Mouse (Mus musculus) intestine, embryonic 14.5 days (tissue): ENCODE results near the gene 1600002K03Rik. TPM values are rescaled to one million over a fixed set of nuclear protein-coding genes. Genes with fewer than 3 reads are reported as not detected.
"Not testable (repeated sequence)": the region's sequence is repeated elsewhere in the genome, so short reads cannot be mapped to it uniquely, and the experiment has no call there.

Experiments
- ATAC-seq: fragments of 200-750 bp; cut with Nextera tagmentation; replicated peaks from 2 replicates; pipeline ENCODE4 v1.8.0; 2017; ENCODE audit warnings: low read depth, moderate number of reproducible peaks, moderate TSS enrichment, moderate library complexity; ENCODE audit not compliant: low FRiP score, low TSS enrichment
- DNase-seq: peaks from one replicate; pipeline ENCODE4 v3.0.0-alpha.2; 2018; ENCODE audit warnings: low spot score
- H3K27ac ChIP-seq: fragments of 300-500 bp; sonication (generic); 2 replicates; pipeline ENCODE4 v1.5.1; 2014; ENCODE audit warnings: low read depth, mild to moderate bottlenecking, control low read depth
- H3K27me3 ChIP-seq: fragments of 300-500 bp; sonication (generic); replicated peaks from 2 replicates; pipeline ENCODE4 v1.6.1; 2014; ENCODE audit warnings: low read length, control low read depth; ENCODE audit not compliant: control insufficient read depth, insufficient read depth
- H3K36me3 ChIP-seq: fragments of 300-500 bp; sonication (generic); 2 replicates; pipeline ENCODE4 v1.6.1; 2014; ENCODE audit warnings: low read length, control low read depth; ENCODE audit not compliant: control insufficient read depth, insufficient read depth
- H3K4me1 ChIP-seq: fragments of 300-500 bp; sonication (generic); replicated peaks from 2 replicates; pipeline ENCODE4 v1.6.1; 2014; ENCODE audit warnings: low read length, control low read depth, mixed read lengths; ENCODE audit not compliant: control insufficient read depth, insufficient read depth
- H3K4me2 ChIP-seq: fragments of 300-500 bp; sonication (generic); 2 replicates; pipeline ENCODE4 v1.6.1; 2014; ENCODE audit warnings: low read length
- H3K4me3 ChIP-seq: fragments of 300-500 bp; sonication (generic); 2 replicates; pipeline ENCODE4 v1.5.1; 2014; ENCODE audit warnings: low read depth, low read length, control low read depth, mixed read lengths
- H3K9ac ChIP-seq: fragments of 300-500 bp; sonication (generic); 2 replicates; pipeline ENCODE4 v1.6.1; 2014; ENCODE audit warnings: mild to moderate bottlenecking, low read length
- H3K9me3 ChIP-seq: fragments of 300-500 bp; sonication (generic); 2 replicates; pipeline ENCODE4 v1.6.1; 2016; ENCODE audit warnings: low read length, control low read depth; ENCODE audit not compliant: control insufficient read depth
- WGBS: fragments of 180-500 bp; shearing (Covaris S2); extraction: QIAGEN DNeasy Blood & Tissue Kit; methylation state at CpG from one replicate; pipeline ENCODE4 v1.1.7; 2014; 5-methylcytosine and 5-hydroxymethylcytosine counted together
- polyA plus RNA-seq: library from polyadenylated mRNA; unstranded; fragments of >200 nt; fragmentation: Nextera tagmentation; extraction: Ambion mirVana; gene quantifications from 2 replicates; pipeline ENCODE4 v1.2.1, GENCODE M21; 2014

1600002K03Rik gene
- polyA plus RNA-seq, 1 experiment from 2014 or later: 16.7 TPM

GRCm38 (mm10) chr10:80165392-80166128 is 7.2 kb upstream of the 1600002K03Rik start, which contains the start of gene Cirbp:
Gene Cirbp (plus strand): TSS chr10:80165985.
- ATAC-seq (no peak), DNase-seq (peak; percentile 72)
- no peak within 1 kb of the TSS for H3K9ac ChIP-seq
- no peaks in the 10 kb centered on the region for H3K9me3 ChIP-seq
- H3K36me3 ChIP-seq: peaks cover 8% of the 10 kb centered on the region
- no peaks in the 10 kb centered on the region for H3K27me3 ChIP-seq
- peaks cover 69% of the 10 kb centered on the region for H3K4me1 ChIP-seq
- peak within 1 kb of the TSS; percentile 37 for H3K4me3 ChIP-seq
- WGBS: 14% methylated on average over 20 of the region's 20 CpGs
- H3K4me2 ChIP-seq: peak within 1 kb of the TSS; percentile 96
- peak within 1 kb of the TSS; percentile 98 for H3K27ac ChIP-seq

GRCm38 (mm10) chr10:80166136-80166535 is 6.6 kb upstream of the 1600002K03Rik start:
- not testable (repeated sequence) for H3K9ac ChIP-seq, H3K9me3 ChIP-seq, H3K4me3 ChIP-seq, DNase-seq, H3K27me3 ChIP-seq, ATAC-seq
- peak overlapping the region; percentile 35; the same call in 1 of the 2 replicates for H3K27ac ChIP-seq
- peak overlapping the region; percentile 96 for H3K4me2 ChIP-seq
- 80% methylated on average over 4 of the region's 4 CpGs for WGBS
- H3K36me3 ChIP-seq: peaks cover 14% of the 10 kb centered on the region
- H3K4me1 ChIP-seq: peaks cover 63% of the 10 kb centered on the region

- DNase-seq (peak; percentile 100), ATAC-seq (peak; percentile 89)
- Histone ChIP-seq H3K4me2 (peak overlapping the region; percentile 94), H3K27me3 (no peaks in the 10 kb centered on the region), H3K36me3 (peaks cover 27% of the 10 kb centered on the region), H3K27ac (peak overlapping the region; percentile 98), H3K9ac (peak overlapping the region; percentile 96), H3K4me3 (peak overlapping the region; percentile 67), H3K4me1 (peaks cover 56% of the 10 kb centered on the region), H3K9me3 (no peaks in the 10 kb centered on the region)
- 0% methylated on average over 55 of the region's 55 CpGs for WGBS
These were observed 5.2 kb upstream of the 1600002K03Rik start for GRCm38 (mm10) chr10:80167460-80168037.

DNA sequence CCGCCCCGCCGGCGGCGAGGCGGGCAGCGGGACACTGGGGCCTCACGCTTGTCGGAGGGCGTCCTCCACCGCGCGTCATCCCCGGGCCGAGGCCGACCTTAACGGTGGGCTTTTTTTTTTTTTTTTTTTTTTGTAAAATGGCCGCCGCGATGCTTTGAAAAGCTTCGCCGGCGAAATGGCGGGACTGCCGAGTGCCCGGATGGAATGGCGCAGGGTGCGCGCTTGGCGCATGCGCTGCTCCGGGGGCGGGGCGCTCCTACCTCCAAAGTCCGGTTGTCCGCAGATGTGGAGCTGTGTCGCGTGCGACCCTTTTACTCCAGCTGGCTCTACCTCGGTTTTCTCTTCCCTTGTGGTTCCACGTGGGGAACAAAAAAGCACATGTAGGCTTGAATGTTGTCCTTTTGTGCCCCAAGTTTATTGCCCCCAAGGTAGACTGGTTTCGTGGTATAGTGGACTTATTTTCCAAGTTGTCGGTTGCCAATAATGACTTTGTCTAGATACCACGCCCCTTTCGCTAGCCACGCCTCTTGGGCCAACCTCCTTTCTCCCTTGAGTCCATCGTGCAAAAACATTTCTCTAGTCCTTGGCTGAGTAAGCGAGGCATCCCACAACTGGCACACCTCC is 4.6 kb upstream of the 1600002K03Rik start:
- H3K36me3 ChIP-seq: peaks cover 27% of the 10 kb centered on the region
- no peaks in the 10 kb centered on the region for H3K9me3 ChIP-seq
- H3K27me3 ChIP-seq: no peaks in the 10 kb centered on the region
- ATAC-seq: peak; percentile 58
- under 1% methylated on average over 47 of the region's 48 CpGs for WGBS
- H3K4me1 ChIP-seq: peaks cover 50% of the 10 kb centered on the region
- H3K4me2 ChIP-seq: peak overlapping the region; percentile 94
- H3K4me3 ChIP-seq: peak overlapping the region; percentile 67
- H3K27ac ChIP-seq: peak overlapping the region; percentile 98
- peak overlapping the region; percentile 96 for H3K9ac ChIP-seq
- peak; percentile 95 for DNase-seq

GRCm38 (mm10) chr10:80169070-80169469 is 3.7 kb upstream of the 1600002K03Rik start:
- peak overlapping the region; percentile 96 for H3K9ac ChIP-seq
- peaks cover 45% of the 10 kb centered on the region for H3K4me1 ChIP-seq
- H3K9me3 ChIP-seq: no peaks in the 10 kb centered on the region
- no peaks in the 10 kb centered on the region for H3K27me3 ChIP-seq
- 62% methylated on average over 1 of the region's 1 CpGs for WGBS
- peak overlapping the region; percentile 67 for H3K4me3 ChIP-seq
- no peak for ATAC-seq
- peak overlapping the region; percentile 94 for H3K4me2 ChIP-seq
- peaks cover 27% of the 10 kb centered on the region for H3K36me3 ChIP-seq
- DNase-seq: no peak
- no peak overlapping the region for H3K27ac ChIP-seq

DNA sequence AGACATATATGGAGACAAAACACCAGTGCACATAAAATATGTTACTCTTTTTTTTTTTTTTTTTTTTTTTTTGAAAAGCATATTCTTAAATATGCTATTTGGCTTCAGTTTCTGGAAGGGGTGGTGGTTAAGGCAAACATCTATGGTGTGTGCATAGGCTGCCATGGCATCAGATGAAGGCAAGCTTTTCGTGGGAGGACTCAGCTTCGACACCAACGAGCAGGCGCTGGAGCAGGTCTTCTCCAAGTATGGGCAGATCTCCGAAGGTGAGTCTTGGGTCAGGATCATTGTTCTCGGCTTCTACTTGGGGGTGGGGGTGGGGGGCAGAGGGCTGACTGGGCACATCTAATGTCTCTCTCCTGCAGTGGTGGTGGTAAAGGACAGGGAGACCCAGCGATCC is 3.1 kb upstream of the 1600002K03Rik start:
- DNase-seq: no peak
- Histone ChIP-seq H3K4me2 (no peak overlapping the region), H3K27me3 (no peaks in the 10 kb centered on the region), H3K4me1 (peaks cover 39% of the 10 kb centered on the region), H3K9ac (no peak overlapping the region), H3K27ac (no peak overlapping the region), H3K36me3 (peaks cover 27% of the 10 kb centered on the region), H3K4me3 (no peak overlapping the region), H3K9me3 (no peaks in the 10 kb centered on the region)
- no peak for ATAC-seq
- WGBS: 88% methylated on average over 7 of the region's 7 CpGs

DNA sequence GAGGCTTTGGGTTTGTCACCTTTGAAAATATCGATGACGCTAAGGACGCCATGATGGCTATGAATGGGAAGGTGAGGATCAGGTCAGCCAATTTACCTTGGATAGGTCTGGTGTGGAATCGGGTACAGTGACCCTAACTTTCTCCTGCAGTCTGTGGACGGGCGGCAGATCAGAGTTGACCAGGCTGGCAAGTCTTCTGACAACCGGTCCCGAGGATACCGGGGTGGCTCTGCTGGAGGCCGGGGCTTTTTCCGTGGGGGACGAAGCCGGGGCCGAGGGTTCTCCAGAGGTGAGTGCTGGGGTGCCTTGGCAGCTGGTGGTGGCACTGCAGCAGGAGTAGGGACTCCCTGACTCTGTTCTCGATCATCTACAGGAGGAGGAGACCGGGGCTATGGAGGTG is 2.7 kb upstream of the 1600002K03Rik start:
- no peaks in the 10 kb centered on the region for H3K9me3 ChIP-seq
- ATAC-seq (no peak), DNase-seq (no peak)
- H3K4me2 ChIP-seq: no peak overlapping the region
- H3K4me3 ChIP-seq: no peak overlapping the region
- H3K36me3 ChIP-seq: peaks cover 27% of the 10 kb centered on the region
- H3K4me1 ChIP-seq: peaks cover 37% of the 10 kb centered on the region
- 94% methylated on average over 16 of the region's 16 CpGs for WGBS
- no peaks in the 10 kb centered on the region for H3K27me3 ChIP-seq
- H3K27ac ChIP-seq: no peak overlapping the region
- H3K9ac ChIP-seq: no peak overlapping the region

DNA sequence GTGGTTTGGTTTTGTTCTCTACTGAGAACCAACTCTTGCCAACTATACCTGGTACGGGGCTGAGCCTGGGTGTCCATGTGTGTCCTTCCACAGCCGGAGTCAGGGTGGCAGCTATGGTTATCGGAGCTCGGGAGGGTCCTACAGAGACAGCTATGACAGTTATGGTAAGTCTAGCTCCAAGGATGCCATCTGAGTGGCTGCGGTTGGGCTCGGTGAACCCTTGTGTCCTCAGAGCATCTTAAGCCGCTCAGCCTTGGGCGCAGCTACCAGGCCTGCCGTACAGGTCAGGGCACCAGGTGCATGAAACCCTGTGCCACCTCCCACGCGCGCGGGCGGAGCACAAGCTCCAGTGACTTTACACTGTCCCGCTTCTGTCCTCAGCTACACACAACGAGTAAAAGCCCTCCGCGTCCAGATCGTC is 2.1 kb upstream of the 1600002K03Rik start:
- no peak overlapping the region for H3K27ac ChIP-seq
- DNase-seq (no peak), ATAC-seq (no peak)
- no peak overlapping the region for H3K4me2 ChIP-seq
- H3K27me3 ChIP-seq: no peaks in the 10 kb centered on the region
- H3K9me3 ChIP-seq: no peaks in the 10 kb centered on the region
- H3K9ac ChIP-seq: no peak overlapping the region
- H3K4me1 ChIP-seq: peaks cover 32% of the 10 kb centered on the region
- WGBS: 92% methylated on average over 19 of the region's 19 CpGs
- H3K36me3 ChIP-seq: peaks cover 27% of the 10 kb centered on the region
- no peak overlapping the region for H3K4me3 ChIP-seq
